Mouse (Mus musculus) kidney, adult 2 months (tissue): ENCODE measurements around the gene Cbx8. TPM values are rescaled to one million over a fixed set of nuclear protein-coding genes. Genes with fewer than 3 reads are reported as not detected.

Experiments used
- DNase-seq: peaks from one replicate; pipeline ENCODE4 v3.0.0; 2021
- H3K27ac ChIP-seq: fragments of 200-500 bp; 2 replicates; pipeline ENCODE4 v1.5.1; 2012; ENCODE audit warnings: low read depth, low read length, control low read depth, inconsistent platforms; ENCODE audit not compliant: insufficient read depth
- H3K27me3 ChIP-seq: fragments of 200-500 bp; replicated peaks from 2 replicates; pipeline ENCODE4 v1.6.1; 2012; ENCODE audit warnings: mild to moderate bottlenecking, moderate library complexity, low read length, inconsistent platforms; ENCODE audit not compliant: control insufficient read depth, insufficient read depth
- H3K36me3 ChIP-seq: fragments of 200-500 bp; 2 replicates; pipeline ENCODE4 v1.6.1; 2012; ENCODE audit warnings: mild to moderate bottlenecking, moderate library complexity, low read length, inconsistent platforms; ENCODE audit not compliant: control insufficient read depth, insufficient read depth
- H3K4me1 ChIP-seq: fragments of 200-500 bp; 2 replicates; pipeline ENCODE4 v1.6.1; 2011; ENCODE audit warnings: low read length; ENCODE audit not compliant: control insufficient read depth, insufficient read depth
- H3K4me3 ChIP-seq: fragments of 200-500 bp; 2 replicates; pipeline ENCODE4 v1.5.1; 2011; ENCODE audit warnings: mild to moderate bottlenecking, low read depth, low read length, control low read depth; ENCODE audit not compliant: insufficient read depth
- CTCF ChIP-seq: fragments of 200-500 bp; conservative IDR thresholded peaks from 2 replicates; pipeline ENCODE4 v1.5.1; 2011; ENCODE audit warnings: low read depth, mild to moderate bottlenecking, control low read depth, low read length, moderate library complexity, mixed read lengths; ENCODE audit not compliant: insufficient read depth, insufficient read length
- POLR2A ChIP-seq: fragments of 200-500 bp; IDR thresholded peaks from one replicate; pipeline ENCODE4 v1.6.1; 2011; ENCODE audit warnings: low read depth, low read length, control low read depth
- WGBS: fragments of 180-500 bp; shearing (Covaris S2); methylation state at CpG from one replicate; pipeline ENCODE4 v1.1.7; 2018; 5-methylcytosine and 5-hydroxymethylcytosine counted together
- polyA plus RNA-seq: library from polyadenylated mRNA; depleted of rRNA; stranded (reverse); fragments of >200 nt; gene quantifications from 2 replicates; pipeline ENCODE4 v1.2.3, GENCODE M21; 2012

Gene Cbx8
- polyA plus RNA-seq, 1 experiment, result 2.1 TPM

DNA sequence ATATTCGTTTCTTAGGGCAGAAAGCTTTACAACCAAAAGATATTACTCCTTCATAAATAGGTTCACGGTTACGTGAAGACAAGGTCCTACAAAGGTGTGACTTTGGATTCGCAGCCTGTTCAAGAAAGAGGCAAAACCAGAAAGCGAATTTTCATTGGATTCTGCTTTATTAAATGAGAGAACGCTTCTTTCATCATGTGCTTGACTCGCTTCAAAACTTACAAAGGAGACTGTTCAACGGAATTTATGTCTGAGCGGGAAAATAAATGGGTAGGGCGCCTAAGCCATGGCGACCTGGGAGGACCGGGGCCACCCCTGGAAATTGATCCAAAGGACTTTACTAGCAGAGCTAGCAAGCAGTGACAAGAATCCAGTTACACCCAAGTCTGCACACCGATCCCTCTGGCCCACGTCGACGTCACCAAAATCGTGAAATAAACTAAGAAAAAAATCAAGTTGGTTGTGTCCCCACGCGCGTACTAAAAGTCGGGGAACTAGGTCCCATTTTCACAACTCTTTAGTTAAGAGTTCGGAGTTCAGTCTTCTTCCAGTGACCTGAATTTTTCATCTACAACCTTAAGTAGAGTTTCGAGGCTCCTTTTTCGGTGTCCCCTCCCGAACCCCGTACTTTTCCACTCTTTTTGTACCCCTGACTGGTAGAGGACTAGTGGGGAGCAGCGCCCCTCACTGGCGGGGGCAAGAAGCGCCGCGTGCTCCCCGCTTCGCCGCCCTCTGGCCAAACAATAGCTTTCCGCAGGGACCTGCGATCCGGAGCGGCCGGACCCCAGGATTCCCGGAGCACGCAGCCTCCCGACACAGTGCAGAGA is 18.5 kb downstream of the Cbx8 start:
- no peak overlapping the region for H3K27ac ChIP-seq

DNA sequence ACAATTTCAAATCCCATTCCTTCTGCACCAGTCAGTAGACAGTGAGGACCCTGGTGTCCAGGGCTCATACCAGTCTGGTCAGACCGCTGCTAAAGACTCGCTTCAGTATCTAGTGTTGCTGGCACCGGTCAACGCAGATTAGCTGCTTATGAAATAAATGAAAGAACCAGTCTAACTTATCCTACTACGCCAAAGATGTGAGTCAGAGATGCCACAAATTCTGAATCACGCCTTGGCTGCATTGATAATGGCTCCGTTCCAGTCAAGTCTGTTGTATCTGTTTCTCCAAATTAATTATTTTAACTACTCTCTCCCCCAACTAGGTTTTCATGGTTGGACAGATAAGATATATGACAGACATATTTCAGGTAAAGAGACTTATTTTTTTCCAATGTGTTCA is 19.6 kb downstream of the Cbx8 start:
- Histone ChIP-seq H3K36me3 (no peaks in the 10 kb centered on the region), H3K4me1 (0 out of 2 replicates have a peak, but pooled peaks cover 7% of the 10 kb centered on the region), H3K4me3 (no peak overlapping the region), H3K27ac (no peak overlapping the region), H3K27me3 (no peaks in the 10 kb centered on the region)
- no peak for TF ChIP-seq CTCF
- no peak for TF ChIP-seq POLR2A
- no peak for DNase-seq
- 92% methylated on average over 7 of the region's 7 CpGs for WGBS

More for the DNA sequence above, 18.5 kb downstream of the Cbx8 start:
- Histone ChIP-seq H3K4me1 (0 out of 2 replicates have a peak, but pooled peaks cover 7% of the 10 kb centered on the region), H3K36me3 (no peaks in the 10 kb centered on the region), H3K4me3 (peak overlapping the region; percentile 95), H3K27me3 (no peaks in the 10 kb centered on the region)
- 5% methylated on average over 42 of the region's 42 CpGs for WGBS
- TF ChIP-seq CTCF, result peak; percentile 33
- TF ChIP-seq POLR2A, result no peak
- no peak for DNase-seq

DNA sequence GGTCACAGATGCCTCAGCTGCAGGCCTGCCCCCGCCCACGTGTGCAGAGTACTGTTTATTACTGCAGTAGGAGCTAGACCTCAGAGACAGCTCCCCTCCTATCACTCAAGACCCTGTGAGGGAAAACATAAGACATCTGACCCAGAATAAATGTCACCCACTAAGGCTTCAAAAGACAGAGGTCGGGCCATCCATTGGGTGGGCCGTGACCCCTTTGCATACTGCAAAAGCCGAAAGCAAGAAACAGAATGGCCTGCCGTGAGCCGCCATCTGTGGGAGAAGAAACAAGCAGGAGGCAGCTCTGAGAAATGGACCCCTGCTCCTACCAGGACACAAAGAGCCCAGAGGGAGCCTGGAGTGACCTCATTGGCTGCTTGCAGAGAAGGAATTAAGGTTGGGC is 23.3 kb downstream of the Cbx8 start:
- no peaks in the 10 kb centered on the region for H3K36me3 ChIP-seq
- H3K27me3 ChIP-seq, result no peaks in the 10 kb centered on the region
- no peaks in the 10 kb centered on the region for H3K4me1 ChIP-seq
- no peak for DNase-seq
- TF ChIP-seq CTCF (no peak), POLR2A (no peak)
- WGBS, result 86% methylated on average over 7 of the region's 7 CpGs
- H3K27ac ChIP-seq, result no peak overlapping the region
- no peak overlapping the region for H3K4me3 ChIP-seq

DNA sequence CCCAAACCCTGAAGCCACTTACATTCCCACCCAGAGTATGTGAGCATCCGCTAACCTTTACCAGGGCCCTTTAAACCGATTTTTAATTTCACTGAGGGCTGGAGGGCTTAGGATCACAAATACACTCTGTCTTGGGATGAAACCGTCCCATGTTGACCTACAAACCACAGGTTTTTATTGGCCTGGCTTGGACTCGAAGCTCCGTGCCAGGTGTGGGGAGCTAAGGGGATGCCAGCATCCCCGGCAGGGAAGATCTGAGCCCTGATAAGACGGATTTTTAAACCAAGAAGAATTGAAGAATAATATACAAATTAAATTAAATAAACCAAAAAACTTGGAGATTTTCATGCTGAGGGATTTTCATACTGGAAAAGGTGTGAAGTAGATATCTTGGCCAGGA is 26.3 kb downstream of the Cbx8 start:
- H3K4me3 ChIP-seq, result no peak overlapping the region
- no peaks in the 10 kb centered on the region for H3K4me1 ChIP-seq
- no peaks in the 10 kb centered on the region for H3K36me3 ChIP-seq
- H3K27ac ChIP-seq, result no peak overlapping the region
- DNase-seq, result no peak
- no peak for TF ChIP-seq CTCF
- no peaks in the 10 kb centered on the region for H3K27me3 ChIP-seq
- 80% methylated on average over 7 of the region's 7 CpGs for WGBS

DNA sequence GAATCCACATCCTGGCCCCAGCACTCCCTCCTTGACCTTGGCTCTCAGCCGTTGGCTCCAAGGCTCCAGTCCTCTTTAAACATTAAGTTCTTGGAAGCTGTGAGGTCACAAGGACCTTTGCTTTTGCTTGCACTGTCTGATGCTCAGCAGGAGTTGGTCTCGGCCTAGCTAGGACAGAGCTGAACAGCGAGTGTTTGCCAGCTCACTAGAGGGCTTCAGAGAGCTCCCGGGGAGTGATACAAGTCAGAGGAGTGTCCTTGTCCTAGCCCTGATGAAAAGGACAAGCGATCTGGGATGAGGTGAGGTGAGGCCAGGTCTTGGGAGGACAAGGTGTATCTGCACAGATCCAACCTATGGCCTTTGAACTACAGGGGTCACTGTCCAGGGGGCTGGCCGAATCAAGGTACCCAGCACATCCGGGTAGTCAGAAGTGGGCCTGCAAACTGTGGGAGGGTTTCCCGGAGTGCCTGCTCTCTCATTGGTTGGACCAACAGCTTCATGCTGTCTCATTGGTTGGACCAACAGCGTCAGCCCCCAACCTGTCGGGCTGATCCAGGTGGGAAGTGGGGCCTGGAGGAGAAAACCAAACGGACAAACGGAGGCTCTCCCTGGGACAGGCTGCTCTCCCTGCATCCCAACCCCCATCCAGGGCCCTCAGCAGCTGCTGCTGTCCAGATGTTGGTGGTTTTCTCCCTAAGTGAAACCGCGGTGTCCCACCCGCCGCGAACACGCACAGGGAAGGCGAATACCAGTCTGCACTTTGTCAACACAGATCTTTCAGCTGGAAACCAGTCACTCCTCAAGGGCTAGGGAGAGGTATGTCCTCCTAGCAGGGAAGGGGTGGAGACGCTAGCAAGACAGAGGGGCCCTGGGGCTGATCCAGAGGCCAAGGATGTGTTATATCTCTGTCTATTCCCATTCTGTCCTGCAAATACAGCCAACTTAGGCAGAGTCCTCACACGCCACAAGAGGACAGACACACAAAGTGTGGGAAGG is 33.0 kb downstream of the Cbx8 start:
- Histone ChIP-seq H3K4me3 (peak overlapping the region; percentile 36), H3K27me3 (no peaks in the 10 kb centered on the region), H3K4me1 (peaks cover 3% of the 10 kb centered on the region; the same call in 1 of the 2 replicates), H3K27ac (peak overlapping the region; percentile 24; the same call in 1 of the 2 replicates), H3K36me3 (no peaks in the 10 kb centered on the region)
- DNase-seq, result peak; percentile 92
- 31% methylated on average over 21 of the region's 21 CpGs for whole genome bisulfite sequencing
- TF ChIP-seq CTCF (no peak), POLR2A (no peak)

DNA sequence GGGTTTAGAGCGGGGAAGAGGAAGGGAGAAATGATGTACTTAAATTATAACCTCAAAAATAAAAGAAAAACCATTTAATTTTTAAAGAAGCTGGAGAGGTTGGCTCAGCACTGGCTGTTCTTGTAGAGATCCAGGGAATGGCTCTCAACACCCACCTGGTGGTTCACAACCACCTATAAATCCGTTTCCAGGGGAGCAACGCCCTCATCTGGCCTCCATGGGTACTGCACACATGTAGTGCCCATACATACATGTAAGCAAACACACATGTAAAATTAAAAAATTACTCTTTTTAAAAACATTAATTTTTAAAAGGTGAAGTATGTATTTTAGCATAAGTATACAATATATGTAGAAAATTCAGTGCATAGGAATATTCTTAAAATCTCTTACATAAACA is 34.3 kb downstream of the Cbx8 start:
- TF ChIP-seq CTCF, result no peak
- TF ChIP-seq POLR2A, result no peak
- Histone ChIP-seq H3K4me3 (no peak overlapping the region), H3K27me3 (no peaks in the 10 kb centered on the region), H3K4me1 (peaks cover 3% of the 10 kb centered on the region; the same call in 1 of the 2 replicates), H3K27ac (no peak overlapping the region), H3K36me3 (no peaks in the 10 kb centered on the region)
- 63% methylated on average over 3 of the region's 3 CpGs for WGBS
- no peak for DNase-seq
